Comparison of ENCODE assay signal across 25 mouse cellular contexts in the genomic region with DNA sequence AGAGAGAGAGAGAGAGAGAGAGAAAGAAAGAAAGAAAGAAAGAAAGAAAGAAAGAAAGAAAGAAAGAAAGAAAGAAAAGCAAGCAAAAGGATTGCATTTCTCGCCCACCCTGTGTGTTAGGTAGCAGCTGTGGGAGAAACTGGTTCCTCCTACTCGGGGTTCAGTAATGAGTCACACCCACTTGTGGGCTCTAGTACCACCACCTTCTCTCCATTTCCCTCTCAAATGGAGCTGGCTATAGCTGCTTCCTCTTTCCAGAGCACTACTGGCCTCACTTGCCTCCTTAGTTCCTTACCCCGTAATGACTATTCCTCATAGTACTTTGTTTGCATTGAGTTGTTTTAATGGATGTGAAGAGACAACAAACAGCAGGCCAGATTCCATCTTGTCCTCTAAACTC.
DNase-seq lines count a peak whose midpoint lies in the region; ATAC-seq and TF ChIP-seq lines count a peak whose summit lies in the region.
"Had no signal": no experiment of that assay in that cellular context is flagged by ENCODE, and none has a peak within 500 bp of the region (broad histone marks: within the 10 kb centered on the region; RNA-seq: fewer than 3 reads in every experiment).

No protein-coding gene starts in this region.

- intact Hi-C loops in gastrocnemius, postnatal 36 days (cut with DNase I) = no loop called here

- no peaks in the 10 kb centered on the region for H3K36me3 ChIP-seq in MEL (ENCODE audit: control insufficient read depth in 1 of 2, insufficient read depth in 2 of 2, low read length in 2 of 2)
- H3K36me3 ChIP-seq: heart, embryonic 10.5 days; heart, embryonic 13.5 days; hindbrain, embryonic 12.5 days; hindbrain, embryonic 15.5 days had no signal

- no peaks in the 10 kb centered on the region for H3K79me2 ChIP-seq in MEL (ENCODE audit: control insufficient read depth, insufficient read depth, low read length, poor library complexity)

- DNase-seq in A20 (ENCODE audit: low read depth, low spot score) = peak; percentile 69
- DNase-seq in MEL (ENCODE audit: low read depth, low spot score) = peak; percentile 11
- no peak for DNase-seq in thymus, adult 18-20 months
- DNase-seq in gastrocnemius, postnatal 36 days = no peak
- DNase-seq: adrenal gland, adult 2 months; adrenal gland, postnatal 14 days; B cell, adult 2 months; cerebellum, adult 11 months; cerebellum, adult 2 months; cerebellum, postnatal 10 days; cerebellum, postnatal 36 days; gastrocnemius, postnatal 10 days; heart, adult 2 months; heart, postnatal 14 days; heart, postnatal 4 days; kidney, adult 2 months had no signal

- no peak for TF ChIP-seq CTCF in MEL (IDR thresholded peaks at IDR 0.05 in 2 of 3, conservative IDR thresholded peaks at IDR 0.05 in 1 of 3; ENCODE audit: control insufficient read depth in 1 of 3, insufficient read depth in 1 of 3, low read depth in 2 of 3, low read length in 3 of 3, poor library complexity in 1 of 3, severe bottlenecking in 1 of 3)

- H3K27ac ChIP-seq in MEL (ENCODE audit: control insufficient read depth, low read depth, low read length) = no peak overlapping the region
- H3K27ac ChIP-seq: heart, adult 2 months; heart, embryonic 10.5 days; heart, embryonic 13.5 days; hindbrain, embryonic 12.5 days; hindbrain, embryonic 15.5 days had no signal

- ATAC-seq in granulocyte monocyte progenitor cell, adult 5-6 weeks (replicated peaks; ENCODE audit: poor library complexity, severe bottlenecking) = peak; percentile 99
- peak; percentile 99 for ATAC-seq in megakaryocyte progenitor cell, adult 5-6 weeks (replicated peaks; ENCODE audit: poor library complexity)
- no peak for ATAC-seq in erythroid progenitor cell, adult 5-6 weeks (replicated peaks; ENCODE audit: low FRiP score, poor library complexity, severe bottlenecking)
- ATAC-seq: forebrain, embryonic 14.5 days; intestine, postnatal 0 days had no signal

- H3K4me1 ChIP-seq in MEL (ENCODE audit: control insufficient read depth in 1 of 2, insufficient read depth in 2 of 2, low read length in 2 of 2) = no peaks in the 10 kb centered on the region; a peak in 1 of 4 replicates
- H3K4me1 ChIP-seq: heart, embryonic 10.5 days; heart, embryonic 13.5 days; hindbrain, embryonic 12.5 days; hindbrain, embryonic 15.5 days had no signal

- H3K27me3 ChIP-seq in MEL (ENCODE audit: control insufficient read depth in 1 of 2, insufficient read depth in 2 of 2, low read length in 2 of 2) = no peaks in the 10 kb centered on the region
- H3K27me3 ChIP-seq: heart, embryonic 13.5 days; hindbrain, embryonic 12.5 days; hindbrain, embryonic 15.5 days had no signal

- H3K9me3 ChIP-seq in MEL (replicated peaks; ENCODE audit: insufficient read depth, low read length) = no peaks in the 10 kb centered on the region
- H3K9me3 ChIP-seq: heart, embryonic 10.5 days; heart, embryonic 13.5 days; hindbrain, embryonic 12.5 days; hindbrain, embryonic 15.5 days had no signal

- TF ChIP-seq POLR2A in MEL (IDR thresholded peaks at IDR 0.05; ENCODE audit: control insufficient read depth in 1 of 2, insufficient read depth in 1 of 2, low read depth in 1 of 2, low read length in 2 of 2, poor library complexity in 1 of 2) = no peak

- H3K4me3 ChIP-seq in MEL (ENCODE audit: control insufficient read depth in 1 of 2, insufficient read depth in 1 of 2, low read depth in 2 of 2, low read length in 2 of 2) = no peak overlapping the region
- H3K4me3 ChIP-seq: heart, adult 2 months; heart, embryonic 10.5 days; heart, embryonic 13.5 days; hindbrain, embryonic 12.5 days; hindbrain, embryonic 15.5 days had no signal

- TF ChIP-seq RAD21 in MEL (IDR thresholded peaks at IDR 0.05; ENCODE audit: low read depth, low read length) = no peak

- H3K9ac ChIP-seq in MEL (ENCODE audit: control insufficient read depth, low read depth, low read length, poor library complexity, severe bottlenecking) = no peak overlapping the region
- H3K9ac ChIP-seq: heart, embryonic 13.5 days; hindbrain, embryonic 12.5 days; hindbrain, embryonic 15.5 days had no signal

- no peak for TF ChIP-seq EP300 in MEL (IDR thresholded peaks at IDR 0.05; ENCODE audit: low read depth in 1 of 2, low read length in 2 of 2)

TF ChIP-seq in MEL, 35 proteins besides CTCF, POLR2A, EP300 and RAD21:
- TF ChIP-seq NRF1 (IDR thresholded peaks at IDR 0.05; ENCODE audit: insufficient read depth, low read depth, low read length, poor library complexity, severe bottlenecking) (no peak), ZMIZ1 (IDR thresholded peaks at IDR 0.05; ENCODE audit: low read depth, low read length) (no peak), ETS1 (IDR thresholded peaks at IDR 0.05; ENCODE audit: low read depth, low read length) (no peak), MYB (IDR thresholded peaks at IDR 0.05; ENCODE audit: low read depth, low read length) (no peak), MAZ (IDR thresholded peaks at IDR 0.05; ENCODE audit: low read depth, low read length) (no peak), MEF2A (IDR thresholded peaks at IDR 0.05; ENCODE audit: extremely low read depth, insufficient replicate concordance, low read depth, low read length, poor library complexity, severe bottlenecking) (no peak), ZNF384 (IDR thresholded peaks at IDR 0.05; ENCODE audit: low read depth, low read length) (no peak), MAX (IDR thresholded peaks at IDR 0.05; ENCODE audit: low read length) (no peak), GATA1 (IDR thresholded peaks at IDR 0.05; ENCODE audit: low read depth, low read length) (no peak), HCFC1 (IDR thresholded peaks at IDR 0.05; ENCODE audit: low read depth, low read length) (no peak), TCF12 (IDR thresholded peaks at IDR 0.05; ENCODE audit: low read depth, low read length) (no peak), USF1 (IDR thresholded peaks at IDR 0.05; ENCODE audit: low read depth, low read length) (no peak), SIN3A (IDR thresholded peaks at IDR 0.05; ENCODE audit: low read length) (no peak), RCOR1 (IDR thresholded peaks at IDR 0.05; ENCODE audit: low read depth, low read length) (no peak), MYC (IDR thresholded peaks at IDR 0.05; ENCODE audit: low read depth, low read length) (no peak)

Comparison
In these comparisons a context has a peak if more than half of its experiments do, and no peak if none do; other contexts are left out.
1. DNase-seq: peak in A20 (single experiment) and MEL (single experiment); none in thymus, adult 18-20 months (0 of 2) and gastrocnemius, postnatal 36 days (0 of 2).